Mouse (Mus musculus): ENCODE measurements at regions not wholly inside any gene's neighbourhood (a gene's known extent, or its start where the extent isn't known, plus 50 kb on each side); places are given as distances from the start of the nearest gene placed in this dataset.
A peak's percentile ranks its signal among the peaks of the same experiment; 100 is the strongest.
"Not testable (repeated sequence)": the region's sequence is repeated elsewhere in the genome, so short reads cannot be mapped to it uniquely, and the experiment has no call there.

GRCm38 (mm10) chr13:99122539-99122938 lies 62.1 kb upstream of the Zfp366 start:
- H3K27me3 ChIP-seq (ENCODE audit: control insufficient read depth, insufficient read depth, low read length); DNase-seq; H3K4me3 ChIP-seq (replicated peaks; ENCODE audit: low read depth, low read length); H3K4me2 ChIP-seq (ENCODE audit: low read length); H3K27ac ChIP-seq (replicated peaks; ENCODE audit: low read depth, low read length); ATAC-seq (ENCODE audit: low FRiP score, low TSS enrichment); H3K9me3 ChIP-seq (ENCODE audit: control insufficient read depth, low read length); H3K36me3 ChIP-seq (ENCODE audit: control insufficient read depth, insufficient read depth, low read length); H3K9ac ChIP-seq (replicated peaks; ENCODE audit: low read length); H3K4me1 ChIP-seq (ENCODE audit: control insufficient read depth, insufficient read depth, low read length): not testable (repeated sequence)
- 86% methylated on average over 4 of the region's 4 CpGs for WGBS

DNA sequence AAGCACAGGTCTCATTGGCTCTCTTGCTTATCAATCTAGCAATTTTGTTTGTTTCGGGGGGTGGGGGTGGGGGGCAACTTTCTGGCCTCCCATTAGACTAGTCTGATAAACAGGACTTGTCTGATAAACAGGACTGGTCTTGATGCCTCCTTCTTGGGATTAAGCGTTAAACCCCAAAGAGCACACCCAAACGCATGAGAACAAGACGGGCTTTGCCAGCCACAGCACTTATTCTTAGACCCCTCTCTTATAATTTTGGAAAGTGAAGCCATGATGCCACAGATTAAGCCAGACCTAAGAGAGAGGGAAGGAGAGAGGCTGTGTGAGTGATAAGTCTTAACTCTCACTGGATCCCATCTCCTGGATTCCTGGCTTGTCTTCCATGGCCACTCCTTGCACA lies 63.5 kb upstream of the Zfp366 start:
- H3K27me3 ChIP-seq (ENCODE audit: control insufficient read depth, insufficient read depth, low read length): no peaks in the 10 kb centered on the region
- H3K27ac ChIP-seq (replicated peaks; ENCODE audit: low read depth, low read length): no peak overlapping the region
- no peaks in the 10 kb centered on the region for H3K36me3 ChIP-seq (ENCODE audit: control insufficient read depth, insufficient read depth, low read length)
- no peak overlapping the region for H3K4me2 ChIP-seq (ENCODE audit: low read length)
- H3K9ac ChIP-seq (replicated peaks; ENCODE audit: low read length): no peak overlapping the region
- no peaks in the 10 kb centered on the region for H3K4me1 ChIP-seq (ENCODE audit: control insufficient read depth, insufficient read depth, low read length)
- DNase-seq (no peak), ATAC-seq (ENCODE audit: low FRiP score, low TSS enrichment) (no peak)
- no peak overlapping the region for H3K4me3 ChIP-seq (replicated peaks; ENCODE audit: low read depth, low read length)
- 98% methylated on average over 4 of the region's 4 CpGs for WGBS
- H3K9me3 ChIP-seq (ENCODE audit: control insufficient read depth, low read length): no peaks in the 10 kb centered on the region

- 95% methylated on average over 3 of the region's 3 CpGs for WGBS
- Histone ChIP-seq H3K4me2 (ENCODE audit: low read length) (no peak overlapping the region), H3K27me3 (ENCODE audit: control insufficient read depth, insufficient read depth, low read length) (no peaks in the 10 kb centered on the region), H3K9ac (replicated peaks; ENCODE audit: low read length) (no peak overlapping the region), H3K27ac (replicated peaks; ENCODE audit: low read depth, low read length) (no peak overlapping the region), H3K36me3 (ENCODE audit: control insufficient read depth, insufficient read depth, low read length) (no peaks in the 10 kb centered on the region), H3K4me3 (replicated peaks; ENCODE audit: low read depth, low read length) (no peak overlapping the region), H3K4me1 (ENCODE audit: control insufficient read depth, insufficient read depth, low read length) (no peaks in the 10 kb centered on the region), H3K9me3 (ENCODE audit: control insufficient read depth, low read length) (no peaks in the 10 kb centered on the region)
- DNase-seq: no peak
- ATAC-seq (ENCODE audit: low FRiP score, low TSS enrichment): no peak
Measured at GRCm38 (mm10) chr13:99119941-99120340, 64.7 kb upstream of the Zfp366 start.

GRCm38 (mm10) chr13:99118901-99119300 lies 65.7 kb upstream of the Zfp366 start:
- Histone ChIP-seq H3K36me3 (ENCODE audit: control insufficient read depth, insufficient read depth, low read length) (no peaks in the 10 kb centered on the region), H3K9ac (replicated peaks; ENCODE audit: low read length) (no peak overlapping the region), H3K9me3 (ENCODE audit: control insufficient read depth, low read length) (no peaks in the 10 kb centered on the region), H3K4me2 (ENCODE audit: low read length) (no peak overlapping the region), H3K4me1 (ENCODE audit: control insufficient read depth, insufficient read depth, low read length) (no peaks in the 10 kb centered on the region), H3K4me3 (replicated peaks; ENCODE audit: low read depth, low read length) (no peak overlapping the region), H3K27me3 (ENCODE audit: control insufficient read depth, insufficient read depth, low read length) (no peaks in the 10 kb centered on the region), H3K27ac (replicated peaks; ENCODE audit: low read depth, low read length) (no peak overlapping the region)
- WGBS: 62% methylated on average over 7 of the region's 7 CpGs
- DNase-seq (peak; percentile 21), ATAC-seq (ENCODE audit: low FRiP score, low TSS enrichment) (no peak)

- no peaks in the 10 kb centered on the region for H3K27me3 ChIP-seq (ENCODE audit: control insufficient read depth, insufficient read depth, low read length)
- H3K4me2 ChIP-seq (ENCODE audit: low read length): no peak overlapping the region
- DNase-seq: no peak
- H3K27ac ChIP-seq (replicated peaks; ENCODE audit: low read depth, low read length): no peak overlapping the region
- H3K4me1 ChIP-seq (ENCODE audit: control insufficient read depth, insufficient read depth, low read length): no peaks in the 10 kb centered on the region
- no peaks in the 10 kb centered on the region for H3K9me3 ChIP-seq (ENCODE audit: control insufficient read depth, low read length)
- H3K4me3 ChIP-seq (replicated peaks; ENCODE audit: low read depth, low read length): no peak overlapping the region
- H3K9ac ChIP-seq (replicated peaks; ENCODE audit: low read length): no peak overlapping the region
- no peak for ATAC-seq (ENCODE audit: low FRiP score, low TSS enrichment)
- WGBS: 85% methylated on average over 7 of the region's 7 CpGs
- no peaks in the 10 kb centered on the region for H3K36me3 ChIP-seq (ENCODE audit: control insufficient read depth, insufficient read depth, low read length)
Measured at GRCm38 (mm10) chr13:99115541-99115940, 69.1 kb upstream of the Zfp366 start.

DNA sequence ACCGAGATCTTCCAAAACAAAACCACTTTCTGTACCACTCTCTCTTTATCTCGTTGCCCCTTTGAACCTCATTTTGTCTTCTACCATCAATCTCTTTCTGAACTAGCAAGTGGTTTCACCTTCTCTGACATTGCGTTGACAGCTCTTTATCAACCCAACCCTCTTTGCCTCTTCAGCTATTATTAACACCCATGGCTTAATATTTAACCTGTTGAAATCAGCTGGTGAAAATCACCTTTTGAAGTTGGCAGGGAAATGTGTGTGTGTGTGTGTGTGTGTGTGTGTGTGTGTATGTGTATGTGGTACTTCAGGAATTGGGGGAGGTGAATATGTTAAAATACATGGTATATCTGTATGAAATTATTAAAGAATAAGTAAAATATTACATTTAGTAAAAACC lies 70.1 kb upstream of the Zfp366 start:
- Histone ChIP-seq H3K36me3 (ENCODE audit: control insufficient read depth, insufficient read depth, low read length) (no peaks in the 10 kb centered on the region), H3K27me3 (ENCODE audit: control insufficient read depth, insufficient read depth, low read length) (no peaks in the 10 kb centered on the region), H3K4me2 (ENCODE audit: low read length) (no peak overlapping the region), H3K9ac (replicated peaks; ENCODE audit: low read length) (no peak overlapping the region), H3K4me1 (ENCODE audit: control insufficient read depth, insufficient read depth, low read length) (no peaks in the 10 kb centered on the region), H3K4me3 (replicated peaks; ENCODE audit: low read depth, low read length) (no peak overlapping the region), H3K9me3 (ENCODE audit: control insufficient read depth, low read length) (no peaks in the 10 kb centered on the region), H3K27ac (replicated peaks; ENCODE audit: low read depth, low read length) (no peak overlapping the region)
- DNase-seq: no peak
- 96% methylated on average over 3 of the region's 3 CpGs for WGBS
- no peak for ATAC-seq (ENCODE audit: low FRiP score, low TSS enrichment)

GRCm38 (mm10) chr13:99111736-99112386 lies 72.8 kb upstream of the Zfp366 start:
- Histone ChIP-seq H3K27me3 (ENCODE audit: control insufficient read depth, insufficient read depth, low read length) (no peaks in the 10 kb centered on the region), H3K9ac (replicated peaks; ENCODE audit: low read length) (no peak overlapping the region), H3K4me1 (ENCODE audit: control insufficient read depth, insufficient read depth, low read length) (no peaks in the 10 kb centered on the region), H3K4me3 (replicated peaks; ENCODE audit: low read depth, low read length) (no peak overlapping the region), H3K9me3 (ENCODE audit: control insufficient read depth, low read length) (no peaks in the 10 kb centered on the region), H3K36me3 (ENCODE audit: control insufficient read depth, insufficient read depth, low read length) (no peaks in the 10 kb centered on the region), H3K4me2 (ENCODE audit: low read length) (no peak overlapping the region), H3K27ac (replicated peaks; ENCODE audit: low read depth, low read length) (no peak overlapping the region)
- no peak for ATAC-seq (ENCODE audit: low FRiP score, low TSS enrichment)
- no peak for DNase-seq
- 90% methylated on average over 1 of the region's 1 CpGs for WGBS

- no peaks in the 10 kb centered on the region for H3K4me1 ChIP-seq (ENCODE audit: control insufficient read depth, insufficient read depth, low read length)
- no peak overlapping the region for H3K4me3 ChIP-seq (replicated peaks; ENCODE audit: low read depth, low read length)
- H3K9ac ChIP-seq (replicated peaks; ENCODE audit: low read length): no peak overlapping the region
- no peaks in the 10 kb centered on the region for H3K36me3 ChIP-seq (ENCODE audit: control insufficient read depth, insufficient read depth, low read length)
- no peaks in the 10 kb centered on the region for H3K27me3 ChIP-seq (ENCODE audit: control insufficient read depth, insufficient read depth, low read length)
- H3K9me3 ChIP-seq (ENCODE audit: control insufficient read depth, low read length): no peaks in the 10 kb centered on the region
- 86% methylated on average over 4 of the region's 4 CpGs for WGBS
- ATAC-seq (ENCODE audit: low FRiP score, low TSS enrichment) (no peak), DNase-seq (no peak)
- no peak overlapping the region for H3K4me2 ChIP-seq (ENCODE audit: low read length)
- H3K27ac ChIP-seq (replicated peaks; ENCODE audit: low read depth, low read length): no peak overlapping the region
Measured at GRCm38 (mm10) chr13:99107983-99108382, 76.6 kb upstream of the Zfp366 start.

GRCm38 (mm10) chr13:99102089-99102681 lies 82.4 kb upstream of the Zfp366 start:
- no peaks in the 10 kb centered on the region for H3K27me3 ChIP-seq (ENCODE audit: control insufficient read depth, insufficient read depth, low read length)
- 87% methylated on average over 9 of the region's 9 CpGs for WGBS
- no peak overlapping the region for H3K27ac ChIP-seq (replicated peaks; ENCODE audit: low read depth, low read length)
- no peaks in the 10 kb centered on the region for H3K9me3 ChIP-seq (ENCODE audit: control insufficient read depth, low read length)
- ATAC-seq (ENCODE audit: low FRiP score, low TSS enrichment) (no peak), DNase-seq (no peak)
- H3K4me3 ChIP-seq (replicated peaks; ENCODE audit: low read depth, low read length): no peak overlapping the region
- H3K4me1 ChIP-seq (ENCODE audit: control insufficient read depth, insufficient read depth, low read length): peaks cover 12% of the 10 kb centered on the region
- no peak overlapping the region for H3K9ac ChIP-seq (replicated peaks; ENCODE audit: low read length)
- H3K4me2 ChIP-seq (ENCODE audit: low read length): no peak overlapping the region
- H3K36me3 ChIP-seq (ENCODE audit: control insufficient read depth, insufficient read depth, low read length): no peaks in the 10 kb centered on the region
